Mouse (Mus musculus) embryonic facial prominence, embryonic 15.5 days (tissue): ENCODE data around the gene Eid1. TPM values are rescaled to one million over a fixed set of nuclear protein-coding genes. Genes with fewer than 3 reads are reported as not detected.
A peak's percentile ranks its signal among the peaks of the same experiment; 100 is the strongest.

Experiments
- ATAC-seq: fragments of 200-750 bp; cut with Nextera tagmentation; 2 replicates; pipeline ENCODE4 v1.8.0; 2017; ENCODE audit warnings: low read depth, moderate TSS enrichment; ENCODE audit not compliant: insufficient number of reproducible peaks, low FRiP score, low TSS enrichment
- H3K27ac ChIP-seq: fragments of 300-500 bp; sonication (generic); replicated peaks from 2 replicates; pipeline ENCODE4 v1.5.1; 2015; ENCODE audit warnings: mild to moderate bottlenecking, inconsistent platforms
- H3K27me3 ChIP-seq: fragments of 300-500 bp; sonication (generic); 2 replicates; pipeline ENCODE4 v1.6.1; 2015; ENCODE audit warnings: inconsistent platforms
- H3K36me3 ChIP-seq: fragments of 300-500 bp; sonication (generic); 2 replicates; pipeline ENCODE4 v1.6.1; 2015; ENCODE audit warnings: mild to moderate bottlenecking, inconsistent platforms
- H3K4me1 ChIP-seq: fragments of 300-500 bp; sonication (generic); 2 replicates; pipeline ENCODE4 v1.6.1; 2015; ENCODE audit warnings: inconsistent platforms
- H3K4me2 ChIP-seq: fragments of 300-500 bp; sonication (generic); replicated peaks from 2 replicates; pipeline ENCODE4 v1.6.1; 2015; ENCODE audit warnings: mild to moderate bottlenecking, inconsistent platforms
- H3K4me3 ChIP-seq: fragments of 300-500 bp; sonication (generic); replicated peaks from 2 replicates; pipeline ENCODE4 v1.5.1; 2015; ENCODE audit warnings: mild to moderate bottlenecking, inconsistent platforms
- H3K9ac ChIP-seq: fragments of 300-500 bp; sonication (generic); 2 replicates; pipeline ENCODE4 v1.6.1; 2015; ENCODE audit warnings: inconsistent platforms
- H3K9me3 ChIP-seq: fragments of 300-500 bp; sonication (generic); replicated peaks from 2 replicates; pipeline ENCODE4 v1.6.1; 2016; ENCODE audit warnings: inconsistent platforms
- WGBS: fragments of 180-500 bp; shearing (Covaris S2); methylation state at CpG from one replicate; pipeline ENCODE4 v1.1.7; 2015; 5-methylcytosine and 5-hydroxymethylcytosine counted together
- polyA plus RNA-seq: library from polyadenylated mRNA; unstranded; fragments of >200 nt; fragmentation: Nextera tagmentation; extraction: Ambion mirVana; gene quantifications from 2 replicates; pipeline ENCODE4 v1.2.1, GENCODE M21; 2015

Eid1 gene
- 227 and 241 TPM in 2 replicates for polyA plus RNA-seq

DNA sequence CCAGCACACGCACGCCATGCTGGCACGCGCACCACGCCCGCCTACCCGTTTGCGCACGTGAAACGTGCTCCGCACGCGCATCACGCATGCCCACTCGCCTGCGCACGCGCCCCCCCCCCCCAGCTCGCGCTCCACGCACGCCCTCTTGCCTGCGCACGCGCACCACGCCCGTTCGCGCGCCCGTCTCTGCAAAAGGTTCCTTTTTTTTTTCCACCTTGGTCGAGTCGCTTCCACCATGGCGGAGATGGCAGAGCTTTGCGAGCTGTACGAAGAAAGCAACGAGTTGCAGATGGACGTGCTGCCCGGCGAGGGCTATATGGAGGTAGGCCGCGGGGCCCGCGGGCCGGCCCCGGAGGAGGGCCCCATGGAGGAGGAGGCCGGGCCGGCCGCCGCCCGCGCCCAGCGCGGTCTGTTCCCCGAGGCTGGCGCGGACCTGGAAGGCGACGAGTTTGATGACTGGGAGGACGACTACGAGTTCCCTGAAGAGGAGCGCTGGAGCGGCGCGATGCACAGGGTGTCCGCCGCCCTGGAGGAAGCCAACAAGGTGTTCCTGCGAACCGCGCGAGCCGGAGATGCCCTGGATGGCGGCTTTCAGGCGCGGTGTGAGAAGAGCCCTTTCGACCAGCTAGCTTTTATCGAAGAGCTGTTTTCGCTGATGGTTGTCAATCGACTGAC is at the start of gene Eid1:
Gene Eid1 (plus strand): TSS at position 139 of the 675 bp plus-strand sequence.
- no peaks in the 10 kb centered on the region for H3K27me3 ChIP-seq
- H3K4me2 ChIP-seq = peak within 1 kb of the TSS; percentile 57
- H3K9ac ChIP-seq = peak within 1 kb of the TSS; percentile 68
- WGBS = under 1% methylated on average over 79 of the region's 79 CpGs
- H3K9me3 ChIP-seq = no peaks in the 10 kb centered on the region
- ATAC-seq = peak; percentile 91
- peaks cover 12% of the 10 kb centered on the region for H3K4me1 ChIP-seq
- peak within 1 kb of the TSS; percentile 77 for H3K4me3 ChIP-seq
- no peaks in the 10 kb centered on the region for H3K36me3 ChIP-seq
- H3K27ac ChIP-seq = peak within 1 kb of the TSS; percentile 96

DNA sequence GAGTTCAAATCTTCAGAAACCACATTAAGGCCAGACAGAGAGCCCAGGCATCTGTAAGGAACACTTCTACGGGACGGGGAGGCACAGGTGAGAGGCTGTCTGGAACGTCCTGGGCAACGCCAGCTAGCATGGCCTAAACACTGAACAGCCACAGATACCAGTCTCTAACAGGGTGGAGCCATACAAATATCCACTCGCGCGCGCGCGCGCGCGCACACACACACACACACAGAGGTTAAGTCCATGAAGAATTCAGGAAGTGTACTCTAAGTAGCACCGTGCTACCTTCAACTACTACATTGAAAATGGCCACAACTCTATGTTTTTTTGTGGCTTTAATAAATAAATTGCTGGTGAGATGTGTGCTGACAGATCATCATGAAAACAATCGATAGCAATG is 49.7 kb upstream of the Eid1 start:
- Histone ChIP-seq H3K9ac (no peak overlapping the region), H3K27ac (no peak overlapping the region), H3K27me3 (no peaks in the 10 kb centered on the region), H3K9me3 (no peaks in the 10 kb centered on the region), H3K36me3 (peaks cover 9% of the 10 kb centered on the region), H3K4me2 (no peak overlapping the region; the same call in 1 of the 2 replicates), H3K4me3 (0 out of 2 replicates have a peak overlapping the region, but pooled peaks have one; percentile 92), H3K4me1 (peaks cover 18% of the 10 kb centered on the region)
- 91% methylated on average over 15 of the region's 15 CpGs for WGBS
- ATAC-seq = no peak

DNA sequence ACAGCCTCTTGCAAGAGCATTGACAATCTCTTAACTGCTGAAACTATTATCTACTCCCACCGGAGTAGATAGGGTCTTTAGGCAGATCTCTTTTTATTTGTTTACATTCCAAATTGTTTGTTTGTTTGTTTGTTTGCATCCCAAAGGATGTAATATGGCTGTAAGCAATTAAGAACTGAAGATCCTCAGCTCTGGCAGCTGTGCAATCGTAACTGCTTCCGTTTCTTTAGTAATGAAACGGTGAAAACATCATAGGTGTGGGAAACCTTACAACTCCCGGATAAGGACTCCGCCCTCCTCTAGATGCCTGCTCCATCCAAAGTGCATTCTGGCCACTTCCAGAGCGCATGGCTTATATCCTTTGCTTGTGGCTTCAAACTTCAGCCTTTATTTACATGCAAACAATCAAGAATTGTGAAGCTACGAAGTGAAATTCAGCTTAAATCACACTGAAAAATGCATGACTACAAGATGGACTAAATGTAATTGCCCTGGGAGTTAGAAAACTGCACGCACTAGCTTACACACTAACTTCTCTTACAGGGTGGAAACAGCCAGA is 48.7 kb upstream of the Eid1 start:
- H3K4me3 ChIP-seq = peak overlapping the region; percentile 92
- no peak for ATAC-seq
- H3K4me1 ChIP-seq = peaks cover 18% of the 10 kb centered on the region
- H3K9ac ChIP-seq = peak overlapping the region; percentile 78
- 10% methylated on average over 9 of the region's 9 CpGs for WGBS
- H3K27me3 ChIP-seq = no peaks in the 10 kb centered on the region
- H3K27ac ChIP-seq = peak overlapping the region; percentile 39; the same call in 1 of the 2 replicates
- H3K4me2 ChIP-seq = peak overlapping the region; percentile 71
- 0 out of 2 replicates have a peak, but pooled peaks cover 5% of the 10 kb centered on the region for H3K36me3 ChIP-seq
- no peaks in the 10 kb centered on the region for H3K9me3 ChIP-seq

DNA sequence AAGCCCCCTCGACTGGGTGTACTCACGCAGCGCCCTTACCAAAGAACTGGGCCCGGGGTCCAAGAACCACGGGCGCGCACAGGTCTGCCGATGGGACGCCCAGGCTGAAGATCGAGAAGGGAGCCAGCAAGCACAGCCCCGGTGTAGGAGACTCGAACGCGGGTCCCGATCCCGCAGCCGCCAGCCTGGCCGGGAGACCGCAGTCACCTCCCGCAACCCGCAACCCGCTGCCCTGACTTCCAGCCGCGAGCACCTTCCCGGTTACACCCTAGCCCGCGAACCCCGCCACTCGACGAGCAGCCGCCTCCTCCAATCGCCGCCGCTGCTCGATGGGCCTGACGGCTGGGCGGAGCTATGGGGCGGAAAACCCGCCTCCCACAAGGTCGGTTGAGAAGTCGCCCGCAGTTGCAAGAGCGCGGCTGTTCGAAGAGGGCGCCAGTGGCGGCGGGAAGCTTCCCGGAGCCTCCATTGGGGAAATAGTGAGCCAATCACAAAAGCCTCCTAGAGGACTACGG is 48.0 kb upstream of the Eid1 start, which contains the start of gene Cep152:
Gene Cep152 (minus strand): TSS at position 277 of the 515 bp plus-strand sequence.
- Histone ChIP-seq H3K9me3 (no peaks in the 10 kb centered on the region), H3K4me1 (peaks cover 18% of the 10 kb centered on the region), H3K4me2 (peak within 1 kb of the TSS; percentile 71), H3K4me3 (peak within 1 kb of the TSS; percentile 92), H3K27me3 (no peaks in the 10 kb centered on the region), H3K27ac (peak within 1 kb of the TSS; percentile 39; the same call in 1 of the 2 replicates), H3K36me3 (no peaks in the 10 kb centered on the region), H3K9ac (peak within 1 kb of the TSS; percentile 78)
- WGBS = under 1% methylated on average over 50 of the region's 50 CpGs
- ATAC-seq = peak; percentile 97

DNA sequence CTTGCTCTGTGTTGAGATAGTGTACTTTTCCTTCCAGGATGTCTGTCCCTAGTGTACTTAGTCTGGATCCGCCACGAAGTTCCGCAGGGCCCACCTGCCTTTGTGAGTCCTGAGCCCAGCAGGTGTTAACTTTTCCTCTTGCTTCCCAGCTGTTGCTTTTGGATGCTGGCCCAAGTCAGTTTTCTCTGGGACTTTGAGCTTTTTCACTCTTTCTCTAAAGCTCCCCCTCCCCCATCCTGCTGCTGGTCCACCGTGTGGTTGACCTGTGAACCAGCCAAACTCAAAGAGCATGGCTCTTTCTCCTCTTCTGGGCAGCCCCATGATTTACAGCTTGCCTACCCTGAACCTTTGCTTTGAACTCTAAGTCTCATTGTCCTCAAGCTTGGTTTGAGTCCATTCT is 46.4 kb upstream of the Eid1 start:
- H3K4me3 ChIP-seq = no peak overlapping the region
- H3K36me3 ChIP-seq = no peaks in the 10 kb centered on the region
- WGBS = 88% methylated on average over 4 of the region's 4 CpGs
- H3K27me3 ChIP-seq = no peaks in the 10 kb centered on the region
- H3K9ac ChIP-seq = no peak overlapping the region
- peaks cover 18% of the 10 kb centered on the region for H3K4me1 ChIP-seq
- no peak overlapping the region for H3K4me2 ChIP-seq
- H3K27ac ChIP-seq = no peak overlapping the region
- H3K9me3 ChIP-seq = no peaks in the 10 kb centered on the region
- no peak for ATAC-seq

DNA sequence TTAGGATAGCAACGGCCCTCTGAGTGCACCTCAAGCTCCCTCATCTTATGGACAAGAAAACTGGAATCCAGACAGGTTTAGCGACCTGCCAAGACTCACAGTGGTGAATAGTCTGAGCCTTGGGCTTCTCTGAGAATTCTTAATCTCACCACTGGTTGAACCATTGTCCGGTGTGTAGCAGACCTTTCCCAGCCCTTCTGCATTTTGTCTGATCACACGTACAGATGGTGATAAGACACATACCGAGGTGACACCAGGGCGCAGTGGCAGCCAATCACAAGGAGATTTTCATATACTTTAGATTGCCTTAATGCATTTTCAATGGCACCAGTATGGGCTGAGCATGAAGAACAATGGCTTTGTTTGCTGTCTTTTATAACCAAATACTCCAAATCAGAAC is 44.4 kb upstream of the Eid1 start:
- Histone ChIP-seq H3K9me3 (no peaks in the 10 kb centered on the region), H3K4me2 (no peak overlapping the region), H3K27me3 (no peaks in the 10 kb centered on the region), H3K36me3 (no peaks in the 10 kb centered on the region), H3K27ac (no peak overlapping the region), H3K9ac (no peak overlapping the region), H3K4me3 (no peak overlapping the region), H3K4me1 (peaks cover 13% of the 10 kb centered on the region)
- ATAC-seq = no peak
- WGBS = 73% methylated on average over 6 of the region's 6 CpGs

DNA sequence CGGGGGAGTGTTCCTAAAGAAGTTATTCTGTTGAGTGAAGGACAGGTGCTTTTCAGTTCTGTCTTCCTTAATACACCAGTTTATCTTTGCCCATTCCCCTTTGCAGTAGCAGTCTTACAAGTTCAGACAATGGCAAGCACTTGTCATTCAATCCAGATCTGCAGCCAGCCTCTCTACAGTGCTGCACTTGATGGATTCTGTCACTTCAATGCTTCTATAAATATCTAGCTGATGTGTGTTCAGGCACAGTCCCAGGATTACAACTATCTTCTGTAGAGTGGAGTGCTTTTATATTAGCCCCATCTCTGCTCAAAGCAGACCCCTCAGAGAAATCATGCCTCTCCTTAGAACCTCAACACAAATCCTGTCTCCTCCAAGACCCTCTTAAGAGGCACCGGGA is 42.9 kb upstream of the Eid1 start:
- H3K4me3 ChIP-seq = no peak overlapping the region
- no peak overlapping the region for H3K27ac ChIP-seq
- H3K9me3 ChIP-seq = no peaks in the 10 kb centered on the region
- H3K36me3 ChIP-seq = no peaks in the 10 kb centered on the region
- 0 out of 2 replicates have a peak, but pooled peaks cover 3% of the 10 kb centered on the region for H3K4me1 ChIP-seq
- ATAC-seq = no peak
- no peak overlapping the region for H3K4me2 ChIP-seq
- H3K9ac ChIP-seq = no peak overlapping the region
- WGBS = 90% methylated on average over 2 of the region's 2 CpGs
- H3K27me3 ChIP-seq = no peaks in the 10 kb centered on the region

DNA sequence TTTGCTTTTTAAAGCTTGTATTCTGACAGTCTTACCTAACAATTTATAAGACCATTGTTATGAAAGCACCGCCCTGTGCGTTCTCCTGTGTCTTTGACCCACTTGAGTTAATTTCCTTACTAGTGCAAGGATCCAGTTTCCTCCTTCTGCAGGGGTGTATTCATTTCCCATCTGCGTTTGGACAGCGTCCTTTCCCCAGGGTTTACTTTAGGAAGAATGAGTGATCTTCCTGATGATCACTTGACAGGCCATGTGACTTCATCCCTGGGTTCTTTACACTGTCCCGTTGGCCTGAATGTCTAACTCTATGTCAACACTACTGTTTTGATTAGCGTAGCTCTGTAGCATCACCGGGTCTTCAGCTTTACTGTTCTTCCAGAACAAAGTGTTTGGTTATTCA is 35.6 kb upstream of the Eid1 start:
- H3K27me3 ChIP-seq = no peaks in the 10 kb centered on the region
- no peak overlapping the region for H3K27ac ChIP-seq
- no peaks in the 10 kb centered on the region for H3K9me3 ChIP-seq
- no peak overlapping the region for H3K4me2 ChIP-seq
- H3K36me3 ChIP-seq = no peaks in the 10 kb centered on the region
- ATAC-seq = no peak
- no peak overlapping the region for H3K9ac ChIP-seq
- no peaks in the 10 kb centered on the region for H3K4me1 ChIP-seq
- no peak overlapping the region for H3K4me3 ChIP-seq
- WGBS = 64% methylated on average over 7 of the region's 7 CpGs

DNA sequence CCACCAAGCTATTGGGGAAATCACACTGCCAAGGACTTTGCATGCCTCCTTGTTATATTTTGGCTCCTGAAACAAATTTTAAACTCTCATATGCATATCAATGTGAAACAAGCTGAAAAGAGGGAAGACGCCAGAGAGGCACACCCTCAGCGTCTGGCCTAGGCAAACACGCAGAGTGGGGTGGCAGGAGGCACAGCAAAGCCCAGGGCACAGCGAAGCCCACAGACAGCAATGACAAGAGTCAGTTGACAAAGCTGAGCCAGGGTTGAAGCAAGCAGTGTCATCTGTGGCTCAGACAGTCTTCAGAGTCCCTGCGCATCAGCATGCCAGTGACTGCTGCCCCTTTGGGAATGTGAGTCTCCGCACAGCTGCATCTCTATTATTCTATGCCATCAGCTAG is 28.0 kb upstream of the Eid1 start:
- Histone ChIP-seq H3K9me3 (no peaks in the 10 kb centered on the region), H3K27ac (no peak overlapping the region), H3K9ac (no peak overlapping the region), H3K4me1 (no peaks in the 10 kb centered on the region), H3K27me3 (no peaks in the 10 kb centered on the region), H3K4me3 (no peak overlapping the region), H3K36me3 (no peaks in the 10 kb centered on the region), H3K4me2 (no peak overlapping the region)
- 85% methylated on average over 6 of the region's 6 CpGs for WGBS
- ATAC-seq = no peak

DNA sequence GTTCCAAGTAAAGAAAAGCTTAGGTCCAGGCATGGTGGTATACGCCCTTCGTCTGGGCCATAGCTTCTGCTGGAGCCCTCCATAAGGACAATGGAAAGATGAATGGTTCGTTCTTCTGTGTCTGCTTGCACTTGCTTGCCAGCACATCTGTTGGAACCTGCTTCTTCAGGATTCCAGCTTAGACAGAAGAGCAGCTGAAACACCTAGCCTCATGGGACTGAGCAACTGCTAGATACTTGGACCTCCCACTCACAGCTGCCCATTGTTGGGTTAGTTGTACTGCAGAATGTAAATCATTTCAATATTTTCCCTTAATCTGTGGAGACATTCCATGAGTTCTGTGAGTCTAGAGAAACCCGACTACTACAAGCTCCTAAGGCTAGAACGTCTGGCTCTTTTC is 22.9 kb upstream of the Eid1 start:
- 0 out of 2 replicates have a peak overlapping the region, but pooled peaks have one; percentile 29 for H3K27ac ChIP-seq
- 57% methylated on average over 5 of the region's 5 CpGs for WGBS
- H3K36me3 ChIP-seq = no peaks in the 10 kb centered on the region
- no peak for ATAC-seq
- H3K4me2 ChIP-seq = no peak overlapping the region
- no peaks in the 10 kb centered on the region for H3K27me3 ChIP-seq
- no peaks in the 10 kb centered on the region for H3K4me1 ChIP-seq
- H3K9me3 ChIP-seq = no peaks in the 10 kb centered on the region
- no peak overlapping the region for H3K4me3 ChIP-seq
- H3K9ac ChIP-seq = no peak overlapping the region

DNA sequence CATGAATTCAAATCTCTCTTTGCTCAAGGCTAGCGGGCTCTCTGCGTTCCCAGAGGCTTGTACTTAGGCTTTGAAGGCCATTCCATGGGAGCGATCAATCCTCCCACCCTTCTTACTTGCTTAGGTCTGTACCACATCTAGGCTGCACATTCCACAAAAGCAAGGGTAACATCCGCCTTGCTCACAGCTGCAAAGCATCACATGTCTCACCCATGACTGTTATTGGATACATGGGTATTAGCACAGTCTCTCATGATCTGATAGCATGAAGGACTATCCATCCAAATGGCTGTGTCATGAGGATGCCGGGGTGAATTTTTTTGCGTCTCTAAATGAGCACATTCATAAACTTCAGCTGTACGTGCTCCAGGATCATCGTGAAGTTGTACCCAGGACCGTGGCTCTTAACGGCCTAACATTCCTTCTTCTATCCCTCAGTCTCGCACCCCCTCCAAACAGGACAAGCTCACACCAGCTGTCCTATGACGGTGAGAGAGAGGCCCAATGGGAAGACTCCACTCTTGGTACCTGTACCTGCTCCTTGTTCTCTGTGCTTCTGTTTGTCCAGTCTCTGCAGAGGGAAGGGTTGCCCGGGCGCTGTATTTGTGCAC is 22.0 kb upstream of the Eid1 start:
- H3K9me3 ChIP-seq = no peaks in the 10 kb centered on the region
- no peak for ATAC-seq
- 82% methylated on average over 14 of the region's 14 CpGs for WGBS

More for the DNA sequence above, 22.0 kb upstream of the Eid1 start:
- no peak overlapping the region for H3K4me2 ChIP-seq
- H3K27ac ChIP-seq = 0 out of 2 replicates have a peak overlapping the region, but pooled peaks have one; percentile 29
- 0 out of 2 replicates have a peak, but pooled peaks cover 4% of the 10 kb centered on the region for H3K4me1 ChIP-seq
- H3K27me3 ChIP-seq = no peaks in the 10 kb centered on the region
- H3K36me3 ChIP-seq = no peaks in the 10 kb centered on the region
- H3K4me3 ChIP-seq = no peak overlapping the region
- no peak overlapping the region for H3K9ac ChIP-seq
